Mouse (Mus musculus): ENCODE results near the gene Xxylt1. TPM values are rescaled to one million over a fixed set of nuclear protein-coding genes. Genes with fewer than 3 reads are reported as not detected.

Gene Xxylt1
- total RNA-seq (2021): 10 to 100 TPM; 22.2 to 22.7 TPM
- long read RNA-seq, experiment 1, transcript Xxylt1-201 (4 exons, 3,470 nt): major isoform, 25 of 27 reads
- long read RNA-seq, experiment 1, partial matches to known transcripts: 0 of 27 reads
- long read RNA-seq, experiment 1, other reads (novel, unspliced or antisense): 2 of 27 reads
- long read RNA-seq, experiment 2, transcript Xxylt1-201 (4 exons, 3,470 nt): major isoform, 64 of 78 reads
- long read RNA-seq, experiment 2, partial matches to known transcripts: 1 of 78 reads
- long read RNA-seq, experiment 2, other reads (novel, unspliced or antisense): 13 of 78 reads

DNA sequence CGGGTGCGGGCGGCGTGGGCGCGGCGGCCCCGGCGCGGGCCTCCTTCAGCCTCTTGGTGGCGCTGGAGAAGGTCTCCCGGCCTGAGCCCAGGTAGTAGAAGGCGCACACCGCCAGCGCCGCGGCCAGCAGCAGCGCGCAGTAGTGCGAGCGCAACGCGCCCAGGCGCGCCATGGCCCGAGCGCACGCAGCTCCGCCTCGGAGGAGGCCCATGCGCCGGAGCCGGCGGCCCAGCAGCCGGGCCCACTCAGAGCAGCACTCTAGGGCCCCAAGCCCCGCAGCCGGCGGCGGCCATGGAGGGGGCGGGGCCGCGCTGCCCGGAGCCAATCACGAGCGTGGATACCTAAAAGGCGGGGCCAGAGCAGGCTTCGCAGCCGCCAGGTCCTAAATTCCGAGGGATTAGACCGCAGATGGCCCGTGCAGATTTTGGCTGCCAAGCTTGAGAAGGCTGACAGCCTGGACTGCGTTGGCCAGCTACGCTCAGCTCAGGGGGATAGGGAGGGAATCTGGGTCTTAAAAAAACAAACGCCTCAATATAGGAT, at the start of gene Xxylt1:
Xxylt1 (minus strand) TSS at position 308 of the 540 bp plus-strand sequence.
- DNase-seq (ENCODE audit: low spot score in 2 of 2): peak; percentile 77 to 88

GRCm38 (mm10) chr16:31128116-31128515, 46.9 kb upstream of the Xxylt1 start:
- DNase-seq (ENCODE audit: low spot score in 2 of 2): no peak

DNA sequence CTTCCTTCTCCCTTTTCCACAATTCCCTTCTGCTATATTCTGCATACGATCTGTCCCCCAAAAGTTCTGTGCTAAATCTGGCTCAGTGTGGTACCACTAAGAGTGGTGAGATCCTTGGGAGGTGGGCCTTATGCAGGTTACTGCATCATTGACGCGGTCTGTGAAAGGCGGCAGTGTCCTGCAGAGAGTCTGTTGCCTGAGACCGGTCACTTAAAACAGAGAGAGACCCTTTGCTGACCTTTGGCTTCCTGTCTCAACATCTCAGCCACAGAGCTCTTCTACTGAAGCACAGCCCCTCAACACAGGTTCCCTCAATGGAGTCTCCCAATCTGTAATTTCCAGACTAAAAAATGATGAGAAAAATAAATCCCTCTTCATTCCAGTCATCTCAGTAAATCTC, 43.8 kb upstream of the Xxylt1 start:
- no peak for DNase-seq (ENCODE audit: low spot score in 2 of 2)

GRCm38 (mm10) chr16:31121612-31122011, 40.4 kb upstream of the Xxylt1 start:
- no peak for DNase-seq (ENCODE audit: low spot score in 2 of 2)

GRCm38 (mm10) chr16:31113596-31113995, 32.4 kb upstream of the Xxylt1 start:
- DNase-seq (ENCODE audit: low spot score in 2 of 2): no peak

DNA sequence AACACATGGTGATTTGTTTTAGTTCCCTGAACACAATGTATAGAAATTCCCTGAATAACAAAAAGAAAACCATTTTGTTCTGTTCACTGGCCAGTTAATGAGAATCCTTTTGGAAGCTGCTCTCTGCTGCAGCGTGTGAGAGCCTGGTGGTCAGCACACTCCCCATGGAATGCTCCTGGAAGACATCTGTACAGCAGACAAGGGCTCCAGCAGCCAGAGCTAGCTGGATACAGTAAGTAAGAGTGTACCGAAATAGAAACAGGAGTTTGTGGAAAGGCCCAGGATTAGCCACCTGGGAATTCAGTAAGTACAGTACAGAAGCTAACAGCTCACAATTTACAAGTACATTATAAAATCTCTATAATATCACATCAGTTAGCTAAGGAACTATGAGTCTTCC, 20.1 kb upstream of the Xxylt1 start:
- no peak for DNase-seq (ENCODE audit: low spot score in 2 of 2)

DNA sequence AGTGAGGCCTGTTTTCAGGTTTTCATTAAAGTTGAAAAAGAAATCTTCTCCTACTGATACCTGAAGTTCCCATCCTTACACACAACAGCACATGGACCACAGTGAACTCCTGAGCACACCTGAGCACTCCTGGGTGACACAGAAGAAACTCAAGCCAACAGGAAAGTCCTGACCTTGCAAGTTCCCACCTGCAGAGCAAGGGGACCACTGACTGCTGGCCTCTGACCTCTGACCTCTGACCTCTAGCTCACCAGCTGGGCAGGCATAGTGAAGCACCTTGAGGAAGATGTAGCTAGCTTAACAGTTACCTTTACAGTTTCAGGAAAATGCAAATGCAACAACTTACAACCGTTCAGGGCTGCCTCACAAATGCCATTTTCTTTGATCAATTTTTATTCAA, 18.7 kb upstream of the Xxylt1 start:
- no peak for DNase-seq (ENCODE audit: low spot score in 2 of 2)

- DNase-seq (ENCODE audit: low spot score in 2 of 2): no peak
Measured at GRCm38 (mm10) chr16:31094036-31094435, 12.8 kb upstream of the Xxylt1 start.

- no peak for DNase-seq (ENCODE audit: low spot score in 2 of 2)
Measured at GRCm38 (mm10) chr16:31093186-31093585, 12.0 kb upstream of the Xxylt1 start.

GRCm38 (mm10) chr16:31081891-31082290, 659 bp upstream of the Xxylt1 start:
- DNase-seq (ENCODE audit: low spot score in 2 of 2): no peak

DNA sequence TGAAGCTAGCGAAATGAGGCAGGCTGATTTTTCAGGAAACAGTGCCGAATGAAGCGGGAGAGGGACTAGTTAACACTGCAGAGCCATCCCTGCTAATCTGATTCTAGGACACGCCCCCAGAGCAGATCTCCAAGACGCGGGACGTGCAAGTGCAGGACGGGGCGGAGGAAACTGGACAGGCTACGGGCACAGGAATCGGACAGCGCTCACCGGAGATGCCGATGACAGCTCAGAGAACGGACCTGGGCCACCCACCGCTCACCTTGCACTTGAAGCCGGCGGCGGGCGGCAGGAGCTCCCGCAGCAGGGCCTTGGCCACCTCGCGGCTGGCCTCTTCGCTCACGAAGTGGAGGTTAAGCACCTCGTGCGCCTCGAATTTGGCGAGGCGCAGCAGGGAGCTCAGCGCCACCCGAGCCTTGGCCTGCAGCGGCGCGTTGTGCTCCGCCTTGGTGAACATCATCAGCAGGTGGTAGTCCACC, 620 bp downstream of the Xxylt1 start:
- DNase-seq (ENCODE audit: low spot score in 2 of 2): peak in 1 of 2 experiments; percentile 51

GRCm38 (mm10) chr16:31077396-31077795, 3.8 kb downstream of the Xxylt1 start:
- no peak for DNase-seq (ENCODE audit: low spot score in 2 of 2)

DNA sequence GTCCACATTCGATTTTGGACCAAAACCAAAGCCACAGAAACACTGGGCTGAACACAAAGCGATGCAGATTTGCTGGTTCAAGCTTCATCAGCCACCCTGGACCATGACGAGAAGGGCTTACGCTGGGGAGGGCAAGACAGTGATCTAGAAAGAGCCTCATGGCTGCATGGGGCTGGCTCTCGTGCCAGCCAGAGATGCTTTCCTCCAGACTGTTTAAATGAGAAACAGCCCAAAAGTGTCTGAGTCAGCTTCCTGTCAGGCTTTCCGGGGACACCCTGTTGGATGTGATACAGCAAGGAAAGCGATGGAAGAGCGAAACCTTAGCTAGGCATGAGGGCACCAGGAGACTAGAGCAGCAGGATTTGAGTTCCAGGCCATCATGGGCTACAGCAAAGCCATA, 4.8 kb downstream of the Xxylt1 start:
- no peak for DNase-seq (ENCODE audit: low spot score in 2 of 2)

DNA sequence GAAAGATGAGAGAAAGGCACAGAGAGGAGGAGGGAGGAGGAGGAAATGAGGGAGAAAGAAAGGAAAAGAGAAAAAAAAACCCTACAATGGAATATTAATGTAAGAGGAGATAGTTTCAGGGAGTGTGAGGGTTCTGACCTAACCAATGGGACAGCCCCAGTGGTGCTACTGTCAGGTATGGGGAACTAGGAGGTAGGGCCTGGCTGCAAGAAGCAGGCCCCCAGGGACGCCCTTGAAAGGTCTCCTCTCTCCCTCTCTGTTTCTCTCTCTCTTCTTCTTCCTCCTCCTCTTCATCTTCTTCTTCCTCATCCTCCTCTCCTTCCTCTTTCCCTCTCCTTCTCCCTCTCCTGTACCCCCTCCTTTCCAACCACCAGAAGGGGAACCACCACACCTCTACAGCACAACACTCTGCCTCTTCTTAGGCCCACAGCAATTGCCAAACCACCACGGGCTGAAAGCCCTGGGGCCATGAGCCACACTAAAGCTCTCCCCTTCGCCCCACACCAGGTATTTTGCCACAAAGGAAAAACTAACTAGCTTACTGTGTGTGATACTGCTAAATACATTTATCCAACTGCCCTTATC, 6.8 kb downstream of the Xxylt1 start:
- no peak for DNase-seq (ENCODE audit: low spot score in 2 of 2)

- DNase-seq (ENCODE audit: low spot score in 2 of 2): no peak
Measured at GRCm38 (mm10) chr16:31071731-31072130, 9.5 kb downstream of the Xxylt1 start.

- DNase-seq (ENCODE audit: low spot score in 2 of 2): peak; percentile 63 to 86
Measured at GRCm38 (mm10) chr16:31070358-31071133, 10.7 kb downstream of the Xxylt1 start.

DNA sequence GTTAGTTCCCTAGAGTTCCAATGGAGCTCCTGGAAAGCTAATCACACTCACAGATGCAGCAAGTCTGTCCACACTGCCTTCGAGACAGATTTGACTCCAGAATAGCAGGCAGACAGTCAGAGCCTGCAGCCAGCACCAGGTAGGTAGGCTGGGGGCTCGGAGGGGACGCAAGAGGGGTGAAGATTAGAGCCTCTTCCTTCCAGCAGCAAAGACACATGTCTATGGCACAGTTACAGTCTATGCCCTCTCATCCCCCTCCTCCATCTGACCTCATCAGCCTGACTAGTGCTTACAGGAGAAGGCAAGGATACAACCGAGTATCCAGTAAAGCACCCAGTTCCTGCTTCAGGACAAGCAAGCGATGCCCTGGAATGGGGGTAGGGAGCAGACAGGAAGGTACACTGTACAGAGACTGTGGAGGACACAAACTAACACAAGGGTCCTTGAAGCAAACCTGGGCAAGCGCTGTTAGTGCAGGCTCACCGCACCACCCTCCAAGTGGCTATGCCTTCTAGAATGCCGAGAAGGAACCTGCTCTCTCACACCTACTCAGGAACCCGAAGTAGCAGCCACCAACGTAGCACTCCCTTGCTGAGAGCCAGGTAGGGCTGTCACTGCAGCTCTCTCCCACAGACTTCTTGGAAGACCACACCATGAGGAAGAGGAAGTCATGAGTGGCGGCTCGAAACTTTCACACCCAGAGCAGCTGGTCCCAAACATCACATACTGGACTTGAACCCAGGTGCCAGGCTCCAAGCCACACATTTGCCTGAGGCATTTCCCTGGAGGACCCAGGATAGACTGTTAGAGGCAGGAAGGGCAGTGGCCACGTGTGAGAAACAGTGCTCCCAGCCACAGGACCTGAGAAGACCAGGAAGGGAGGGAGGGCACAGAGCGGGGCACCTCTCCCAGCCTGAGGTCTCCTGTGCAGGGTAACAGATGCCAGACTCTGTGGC, 11.7 kb downstream of the Xxylt1 start:
- DNase-seq (ENCODE audit: low spot score in 2 of 2): no peak

- DNase-seq (ENCODE audit: low spot score in 2 of 2): no peak
Measured at GRCm38 (mm10) chr16:31068280-31068679, 13.0 kb downstream of the Xxylt1 start.

- DNase-seq (ENCODE audit: low spot score in 2 of 2): no peak
Measured at GRCm38 (mm10) chr16:31066344-31067098, 14.7 kb downstream of the Xxylt1 start.

DNA sequence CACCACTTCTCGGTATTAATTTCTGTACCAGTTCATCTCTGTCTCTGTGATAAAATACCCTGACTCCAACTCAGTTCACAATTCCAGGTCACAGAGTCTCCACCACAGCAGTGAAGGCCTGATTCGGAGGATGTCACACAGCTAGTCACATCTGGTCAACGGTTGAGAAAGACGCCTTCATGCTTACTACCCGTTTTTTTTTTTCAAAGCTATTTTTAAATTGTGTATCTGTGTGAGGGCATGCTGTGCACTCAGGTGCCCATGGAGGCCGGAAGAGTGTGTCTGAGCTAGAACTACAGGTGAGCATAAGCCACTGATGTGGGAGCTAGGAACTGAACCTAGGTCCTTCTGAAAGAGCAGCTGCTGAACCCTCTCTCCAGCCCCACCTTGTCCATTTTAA, 16.4 kb downstream of the Xxylt1 start:
- DNase-seq (ENCODE audit: low spot score in 2 of 2): no peak
